Mouse (Mus musculus): ENCODE results near the gene Atmin. TPM values are rescaled to one million over a fixed set of nuclear protein-coding genes. Genes with fewer than 3 reads are reported as not detected.

The Atmin gene
- polyA plus RNA-seq, 1 experiment from 2014 or later, result 8.7 TPM

GRCm38 (mm10) chr8:116946268-116946838, 3.2 kb downstream of the Atmin start:
- Histone ChIP-seq H3K9me3 (ENCODE audit: low read length) (no peaks in the 10 kb centered on the region), H3K4me1 (ENCODE audit: insufficient read depth, low read depth, low read length) (peaks cover 12% of the 10 kb centered on the region; the same call in 1 of the 2 replicates), H3K4me3 (ENCODE audit: low read depth, low read length) (no peak overlapping the region), H3K27me3 (replicated peaks; ENCODE audit: insufficient read depth, low read length) (no peaks in the 10 kb centered on the region), H3K27ac (ENCODE audit: low read length) (peak overlapping the region; percentile 68; the same call in 1 of the 2 replicates), H3K9ac (replicated peaks; ENCODE audit: low read depth) (no peak overlapping the region), H3K36me3 (ENCODE audit: insufficient read depth, low read length) (no peaks in the 10 kb centered on the region), H3K4me2 (replicated peaks; ENCODE audit: low read depth, low read length) (peak overlapping the region; percentile 37)
- ATAC-seq, result 0 out of 2 replicates have a peak, but pooled peaks have one; percentile 9
- no peak for TF ChIP-seq EP300 (IDR thresholded peaks at IDR 0.05)
- TF ChIP-seq CTCF (IDR thresholded peaks at IDR 0.05), result no peak
- WGBS, result 54% methylated on average over 21 of the region's 21 CpGs
- peak; percentile 33 for DNase-seq (ENCODE audit: low spot score)

DNA sequence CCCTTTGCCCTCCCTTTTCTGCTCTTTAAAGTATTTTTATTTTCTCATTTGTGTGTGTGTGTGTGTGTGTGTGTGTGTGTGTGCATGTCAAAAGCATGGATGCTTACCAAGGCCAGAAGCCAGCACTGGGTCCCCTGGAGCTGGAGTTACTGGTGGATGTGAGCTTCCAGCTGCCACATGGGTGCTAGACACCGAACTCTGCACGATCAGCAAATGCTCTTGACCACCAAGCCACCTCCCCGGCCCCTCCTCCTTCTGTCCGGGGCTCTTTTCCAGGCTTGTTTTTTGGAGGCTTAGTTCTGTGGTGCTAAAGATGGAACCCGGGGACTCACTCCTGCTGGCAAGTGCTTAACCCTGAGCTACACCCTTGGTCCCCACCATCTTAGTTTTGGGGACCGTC, 3.7 kb downstream of the Atmin start:
- peak overlapping the region; percentile 68 for H3K27ac ChIP-seq (ENCODE audit: low read length)
- H3K4me2 ChIP-seq (replicated peaks; ENCODE audit: low read depth, low read length), result peak overlapping the region; percentile 37; the same call in 1 of the 2 replicates
- ATAC-seq, result no peak
- H3K4me1 ChIP-seq (ENCODE audit: insufficient read depth, low read depth, low read length), result peaks cover 12% of the 10 kb centered on the region; the same call in 1 of the 2 replicates
- no peaks in the 10 kb centered on the region for H3K27me3 ChIP-seq (replicated peaks; ENCODE audit: insufficient read depth, low read length)
- 74% methylated on average over 6 of the region's 6 CpGs for WGBS
- DNase-seq (ENCODE audit: low spot score), result no peak
- no peak overlapping the region for H3K4me3 ChIP-seq (ENCODE audit: low read depth, low read length)
- no peaks in the 10 kb centered on the region for H3K36me3 ChIP-seq (ENCODE audit: insufficient read depth, low read length)
- TF ChIP-seq EP300 (IDR thresholded peaks at IDR 0.05) (no peak), CTCF (IDR thresholded peaks at IDR 0.05) (no peak)
- H3K9ac ChIP-seq (replicated peaks; ENCODE audit: low read depth), result no peak overlapping the region
- no peaks in the 10 kb centered on the region for H3K9me3 ChIP-seq (ENCODE audit: low read length)

DNA sequence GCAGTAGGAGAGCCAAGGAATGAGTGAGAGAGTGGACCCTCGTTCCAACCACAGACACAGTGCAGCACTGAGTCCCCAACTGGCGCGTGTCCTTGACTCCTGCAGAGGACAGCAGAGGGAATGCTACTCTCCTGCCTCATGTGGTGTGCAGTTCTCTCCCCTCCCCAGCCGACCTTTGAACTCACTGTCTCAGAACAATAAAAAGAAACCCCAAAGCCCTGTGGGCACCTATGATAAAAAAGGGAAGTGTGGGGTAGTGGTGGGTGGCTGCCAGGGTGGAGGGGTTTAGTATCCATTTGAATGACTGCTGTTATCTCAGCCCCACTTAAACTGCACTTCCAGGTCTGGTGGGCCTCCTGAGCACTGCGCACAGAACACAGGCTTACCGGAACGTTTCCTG, 4.4 kb downstream of the Atmin start:
- ATAC-seq (no peak), DNase-seq (ENCODE audit: low spot score) (no peak)
- Histone ChIP-seq H3K9me3 (ENCODE audit: low read length) (no peaks in the 10 kb centered on the region), H3K27ac (ENCODE audit: low read length) (no peak overlapping the region), H3K4me2 (replicated peaks; ENCODE audit: low read depth, low read length) (no peak overlapping the region), H3K4me3 (ENCODE audit: low read depth, low read length) (no peak overlapping the region), H3K36me3 (ENCODE audit: insufficient read depth, low read length) (no peaks in the 10 kb centered on the region), H3K9ac (replicated peaks; ENCODE audit: low read depth) (no peak overlapping the region), H3K27me3 (replicated peaks; ENCODE audit: insufficient read depth, low read length) (no peaks in the 10 kb centered on the region), H3K4me1 (ENCODE audit: insufficient read depth, low read depth, low read length) (peaks cover 12% of the 10 kb centered on the region; the same call in 1 of the 2 replicates)
- WGBS, result 65% methylated on average over 7 of the region's 7 CpGs
- TF ChIP-seq EP300 (IDR thresholded peaks at IDR 0.05) (no peak), CTCF (IDR thresholded peaks at IDR 0.05) (no peak)

DNA sequence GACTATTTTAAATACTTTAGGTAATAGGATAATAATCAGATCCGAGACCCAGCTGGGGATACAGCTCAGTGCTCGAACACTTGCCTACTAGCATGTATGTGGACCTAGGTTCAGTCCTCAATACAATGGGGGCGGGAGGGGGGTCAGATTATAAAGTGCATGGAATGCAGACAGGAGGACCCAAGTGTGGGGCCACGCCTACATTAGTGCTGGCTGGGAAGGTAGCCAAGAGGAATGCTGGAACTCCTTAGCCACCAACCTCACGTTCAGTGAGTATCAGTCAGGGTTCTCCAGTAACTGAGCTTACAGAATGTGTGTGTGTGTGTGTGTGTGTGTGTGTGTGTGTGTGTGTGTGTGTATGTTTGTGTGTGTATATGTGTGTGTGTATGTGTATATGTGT, 8.2 kb downstream of the Atmin start:
- Histone ChIP-seq H3K4me2 (replicated peaks; ENCODE audit: low read depth, low read length) (no peak overlapping the region), H3K27me3 (replicated peaks; ENCODE audit: insufficient read depth, low read length) (no peaks in the 10 kb centered on the region), H3K9me3 (ENCODE audit: low read length) (no peaks in the 10 kb centered on the region), H3K9ac (replicated peaks; ENCODE audit: low read depth) (no peak overlapping the region), H3K27ac (ENCODE audit: low read length) (peak overlapping the region; percentile 51; the same call in 1 of the 2 replicates), H3K36me3 (ENCODE audit: insufficient read depth, low read length) (peaks cover 21% of the 10 kb centered on the region; the same call in 1 of the 2 replicates), H3K4me1 (ENCODE audit: insufficient read depth, low read depth, low read length) (no peaks in the 10 kb centered on the region; the same call in 1 of the 2 replicates), H3K4me3 (ENCODE audit: low read depth, low read length) (no peak overlapping the region)
- 30% methylated on average over 5 of the region's 5 CpGs for WGBS
- DNase-seq (ENCODE audit: low spot score), result peak; percentile 86
- peak; percentile 91 for ATAC-seq
- TF ChIP-seq CTCF (IDR thresholded peaks at IDR 0.05) (no peak), EP300 (IDR thresholded peaks at IDR 0.05) (peak; percentile 51)

- Histone ChIP-seq H3K27me3 (replicated peaks; ENCODE audit: insufficient read depth, low read length) (no peaks in the 10 kb centered on the region), H3K4me1 (ENCODE audit: insufficient read depth, low read depth, low read length) (no peaks in the 10 kb centered on the region), H3K36me3 (ENCODE audit: insufficient read depth, low read length) (peaks cover 25% of the 10 kb centered on the region; the same call in 1 of the 2 replicates), H3K4me2 (replicated peaks; ENCODE audit: low read depth, low read length) (no peak overlapping the region), H3K9ac (replicated peaks; ENCODE audit: low read depth) (no peak overlapping the region), H3K9me3 (ENCODE audit: low read length) (no peaks in the 10 kb centered on the region), H3K27ac (ENCODE audit: low read length) (peak overlapping the region; percentile 39; the same call in 1 of the 2 replicates), H3K4me3 (ENCODE audit: low read depth, low read length) (no peak overlapping the region)
- DNase-seq (ENCODE audit: low spot score) (peak; percentile 53), ATAC-seq (peak; percentile 65)
- TF ChIP-seq EP300 (IDR thresholded peaks at IDR 0.05) (no peak), CTCF (IDR thresholded peaks at IDR 0.05) (no peak)
- 53% methylated on average over 2 of the region's 2 CpGs for WGBS
Observed at GRCm38 (mm10) chr8:116951778-116952177, 8.6 kb downstream of the Atmin start.

DNA sequence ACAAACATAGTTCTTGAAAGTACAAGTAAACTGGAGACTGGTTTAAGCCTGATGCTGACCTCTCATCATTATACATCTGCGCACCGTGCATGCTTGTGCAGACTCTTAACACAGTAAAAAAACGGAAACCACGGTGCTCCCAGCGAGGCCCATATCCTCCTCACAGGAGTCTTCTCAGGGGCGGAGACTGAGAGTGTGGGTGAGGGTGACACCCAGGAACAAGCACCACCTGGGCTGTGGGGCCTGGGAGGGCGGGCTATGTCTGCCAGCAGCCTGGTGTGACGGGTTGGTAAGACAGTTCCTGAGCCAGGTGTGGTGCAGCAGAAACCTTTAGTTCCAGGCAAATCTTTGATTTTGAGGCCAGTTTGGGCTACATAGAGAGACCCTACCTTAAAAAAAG, 9.2 kb downstream of the Atmin start:
- WGBS, result 62% methylated on average over 8 of the region's 8 CpGs

More for the DNA sequence above, 9.2 kb downstream of the Atmin start:
- no peaks in the 10 kb centered on the region for H3K4me1 ChIP-seq (ENCODE audit: insufficient read depth, low read depth, low read length)
- H3K4me3 ChIP-seq (ENCODE audit: low read depth, low read length), result no peak overlapping the region
- no peak overlapping the region for H3K9ac ChIP-seq (replicated peaks; ENCODE audit: low read depth)
- no peaks in the 10 kb centered on the region for H3K9me3 ChIP-seq (ENCODE audit: low read length)
- TF ChIP-seq CTCF (IDR thresholded peaks at IDR 0.05), result no peak
- peak overlapping the region; percentile 39; the same call in 1 of the 2 replicates for H3K27ac ChIP-seq (ENCODE audit: low read length)
- no peak overlapping the region for H3K4me2 ChIP-seq (replicated peaks; ENCODE audit: low read depth, low read length)
- ATAC-seq (no peak), DNase-seq (ENCODE audit: low spot score) (no peak)
- H3K36me3 ChIP-seq (ENCODE audit: insufficient read depth, low read length), result peaks cover 27% of the 10 kb centered on the region; the same call in 1 of the 2 replicates
- H3K27me3 ChIP-seq (replicated peaks; ENCODE audit: insufficient read depth, low read length), result no peaks in the 10 kb centered on the region
